Mouse (Mus musculus) forebrain, embryonic 16.5 days (tissue): ENCODE results near the gene Htr1d. TPM values are rescaled to one million over a fixed set of nuclear protein-coding genes. Genes with fewer than 3 reads are reported as not detected.

Experiments
- ATAC-seq: fragments of 200-750 bp; cut with Nextera tagmentation; 2 replicates; pipeline ENCODE4 v1.8.0; 2017; ENCODE audit warnings: mild to moderate bottlenecking, moderate library complexity
- H3K27ac ChIP-seq: fragments of 300-500 bp; sonication (generic); 2 replicates; pipeline ENCODE4 v1.5.1; 2014; ENCODE audit warnings: low read length, control low read depth
- H3K27me3 ChIP-seq: fragments of 300-500 bp; sonication (generic); replicated peaks from 2 replicates; pipeline ENCODE4 v1.6.1; 2014; ENCODE audit warnings: low read length; ENCODE audit not compliant: control insufficient read depth, insufficient read depth
- H3K36me3 ChIP-seq: fragments of 300-500 bp; sonication (generic); 2 replicates; pipeline ENCODE4 v1.6.1; 2014; ENCODE audit not compliant: control insufficient read depth, insufficient read depth
- H3K4me1 ChIP-seq: fragments of 300-500 bp; sonication (generic); replicated peaks from 2 replicates; pipeline ENCODE4 v1.6.1; 2014; ENCODE audit warnings: low read length; ENCODE audit not compliant: control insufficient read depth, insufficient read depth
- H3K4me2 ChIP-seq: fragments of 300-500 bp; sonication (generic); 2 replicates; pipeline ENCODE4 v1.6.1; 2014; ENCODE audit warnings: mild to moderate bottlenecking, low read length, control low read depth
- H3K4me3 ChIP-seq: fragments of 300-500 bp; sonication (generic); replicated peaks from 2 replicates; pipeline ENCODE4 v1.5.1; 2014; ENCODE audit warnings: mild to moderate bottlenecking, low read length, control low read depth
- H3K9ac ChIP-seq: fragments of 300-500 bp; sonication (generic); replicated peaks from 2 replicates; pipeline ENCODE4 v1.6.1; 2014; ENCODE audit warnings: low read depth, low read length, control low read depth
- H3K9me3 ChIP-seq: fragments of 300-500 bp; sonication (generic); 2 replicates; pipeline ENCODE4 v1.6.1; 2016; ENCODE audit warnings: low read length; ENCODE audit not compliant: control insufficient read depth
- WGBS: fragments of 180-500 bp; shearing (Covaris S2); extraction: QIAGEN DNeasy Blood & Tissue Kit; methylation state at CpG from one replicate; pipeline ENCODE4 v1.1.7; 2014; 5-methylcytosine and 5-hydroxymethylcytosine counted together
- polyA plus RNA-seq: library from polyadenylated mRNA; unstranded; fragments of >200 nt; fragmentation: Nextera tagmentation; extraction: Ambion mirVana; gene quantifications from 2 replicates; pipeline ENCODE4 v1.2.1, GENCODE M21; 2015

The Htr1d gene
- polyA plus RNA-seq, 1 experiment from 2014 or later, result 1.2 TPM

DNA sequence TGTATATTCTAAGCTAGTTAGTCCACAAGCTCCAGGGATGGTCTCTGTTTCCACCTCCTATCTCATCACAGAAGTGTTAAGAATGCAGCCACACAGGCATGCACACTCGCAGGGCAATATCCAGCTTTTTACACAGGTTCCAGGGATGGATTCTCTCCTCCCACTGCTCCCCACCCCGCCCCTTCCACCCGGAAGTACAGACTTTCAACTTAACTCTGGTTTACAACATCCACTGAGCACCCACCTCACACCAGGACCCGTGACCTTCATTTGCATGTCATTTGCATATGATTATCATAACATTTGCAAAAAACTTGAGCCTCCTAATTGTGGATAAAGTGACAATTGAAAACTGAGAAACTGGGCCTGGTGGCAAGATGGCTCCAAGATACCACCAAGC lies 21.2 kb downstream of the Htr1d start:
- 66% methylated on average over 4 of the region's 4 CpGs for WGBS
- Histone ChIP-seq H3K4me2 (no peak overlapping the region), H3K27ac (no peak overlapping the region), H3K36me3 (no peaks in the 10 kb centered on the region), H3K4me1 (no peaks in the 10 kb centered on the region), H3K4me3 (no peak overlapping the region), H3K27me3 (no peaks in the 10 kb centered on the region), H3K9ac (no peak overlapping the region), H3K9me3 (no peaks in the 10 kb centered on the region)
- no peak for ATAC-seq

DNA sequence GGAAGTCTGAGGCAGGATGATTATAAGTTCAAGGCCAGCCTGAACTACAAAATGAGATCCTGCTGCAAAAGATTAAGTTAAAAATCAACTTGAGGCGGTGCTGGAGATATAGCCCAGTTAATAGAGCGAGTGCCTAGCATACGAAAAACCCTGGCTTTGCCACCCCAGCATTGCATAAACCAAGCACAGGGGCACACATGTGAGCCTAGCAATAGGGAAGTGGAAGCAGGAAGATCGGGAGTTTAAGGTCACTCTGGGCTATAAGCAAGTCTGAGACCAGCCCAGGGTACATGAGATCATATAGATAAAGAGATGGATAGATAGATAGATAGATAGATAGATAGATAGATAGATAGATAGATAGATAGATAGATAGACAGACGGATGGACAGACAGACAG lies 26.5 kb downstream of the Htr1d start:
- Histone ChIP-seq H3K27me3 (no peaks in the 10 kb centered on the region), H3K9ac (no peak overlapping the region)
- WGBS, result 92% methylated on average over 5 of the region's 5 CpGs

DNA sequence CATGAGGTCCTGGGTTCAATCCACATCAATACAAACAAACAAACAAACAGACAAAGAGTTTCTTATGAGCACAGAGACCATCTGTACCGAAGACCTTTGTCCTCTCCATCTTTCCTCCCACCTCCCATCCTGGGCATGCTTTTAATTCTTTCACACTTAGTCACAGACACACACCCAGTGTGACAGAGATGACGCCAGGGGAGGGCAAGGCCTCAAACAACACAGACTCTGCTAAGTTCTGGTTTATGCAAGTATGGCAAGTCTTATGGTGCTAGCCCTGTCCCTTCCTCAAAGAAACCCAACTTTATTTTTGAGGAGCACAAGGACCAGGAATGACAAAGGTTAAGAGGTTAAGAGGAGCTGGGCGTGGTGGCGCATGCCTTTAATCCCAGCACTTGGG lies 26.9 kb downstream of the Htr1d start:
- Histone ChIP-seq H3K4me1 (no peaks in the 10 kb centered on the region), H3K4me2 (no peak overlapping the region), H3K27ac (no peak overlapping the region), H3K9ac (no peak overlapping the region), H3K36me3 (no peaks in the 10 kb centered on the region), H3K4me3 (no peak overlapping the region), H3K27me3 (no peaks in the 10 kb centered on the region), H3K9me3 (no peaks in the 10 kb centered on the region)
- ATAC-seq, result no peak
- WGBS, result 83% methylated on average over 4 of the region's 4 CpGs

More for the DNA sequence above, 26.5 kb downstream of the Htr1d start:
- Histone ChIP-seq H3K27ac (no peak overlapping the region), H3K36me3 (no peaks in the 10 kb centered on the region), H3K4me1 (no peaks in the 10 kb centered on the region), H3K4me3 (no peak overlapping the region), H3K4me2 (no peak overlapping the region), H3K9me3 (no peaks in the 10 kb centered on the region)
- ATAC-seq, result no peak

DNA sequence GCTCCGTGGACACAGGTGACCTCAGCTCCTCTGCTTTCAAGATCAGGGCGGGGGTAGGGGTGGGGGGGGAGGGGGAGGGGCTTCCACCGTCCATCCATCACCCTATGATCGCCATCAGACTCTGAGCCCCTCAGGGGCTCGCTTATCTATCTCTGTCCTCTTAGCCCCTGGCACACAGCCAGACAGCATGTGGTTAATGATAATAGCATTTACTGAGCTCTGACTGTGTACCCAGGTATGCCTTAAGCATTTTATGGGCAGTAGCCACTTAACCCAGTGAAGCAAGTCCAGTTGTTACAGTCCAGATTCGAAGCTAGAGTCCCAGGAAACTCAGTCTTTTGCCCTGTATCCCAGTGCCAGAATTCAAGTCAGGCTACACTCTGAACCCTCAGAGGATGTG lies 28.2 kb downstream of the Htr1d start:
- WGBS, result 25% methylated on average over 6 of the region's 6 CpGs
- no peaks in the 10 kb centered on the region for H3K4me1 ChIP-seq
- no peak overlapping the region for H3K27ac ChIP-seq
- no peak for ATAC-seq
- H3K4me2 ChIP-seq, result no peak overlapping the region
- no peak overlapping the region for H3K9ac ChIP-seq
- H3K4me3 ChIP-seq, result no peak overlapping the region
- no peaks in the 10 kb centered on the region for H3K27me3 ChIP-seq
- H3K36me3 ChIP-seq, result no peaks in the 10 kb centered on the region
- no peaks in the 10 kb centered on the region for H3K9me3 ChIP-seq

DNA sequence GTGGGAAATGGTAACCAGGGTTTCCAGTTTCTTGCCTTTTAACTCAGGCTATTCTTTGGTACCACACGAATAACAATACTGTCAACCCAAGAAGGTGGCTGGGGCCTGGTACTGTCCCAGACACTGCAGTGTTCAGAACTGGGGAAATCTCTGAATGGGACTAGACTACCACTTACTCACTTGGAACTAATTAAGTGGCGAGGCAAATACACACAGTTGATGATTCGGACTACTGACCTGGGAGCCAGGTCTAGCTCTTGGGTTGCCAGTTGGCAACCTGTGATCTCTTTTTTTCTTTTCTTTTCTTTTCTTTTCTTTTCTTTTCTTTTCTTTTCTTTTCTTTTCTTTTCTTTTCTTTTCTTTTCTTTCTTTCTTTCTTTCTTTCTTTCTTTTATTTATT lies 29.0 kb downstream of the Htr1d start:
- ATAC-seq, result no peak
- WGBS, result 74% methylated on average over 3 of the region's 3 CpGs
- Histone ChIP-seq H3K27ac (no peak overlapping the region), H3K4me2 (no peak overlapping the region), H3K36me3 (no peaks in the 10 kb centered on the region), H3K9me3 (no peaks in the 10 kb centered on the region), H3K4me3 (no peak overlapping the region), H3K27me3 (no peaks in the 10 kb centered on the region), H3K4me1 (no peaks in the 10 kb centered on the region), H3K9ac (no peak overlapping the region)

DNA sequence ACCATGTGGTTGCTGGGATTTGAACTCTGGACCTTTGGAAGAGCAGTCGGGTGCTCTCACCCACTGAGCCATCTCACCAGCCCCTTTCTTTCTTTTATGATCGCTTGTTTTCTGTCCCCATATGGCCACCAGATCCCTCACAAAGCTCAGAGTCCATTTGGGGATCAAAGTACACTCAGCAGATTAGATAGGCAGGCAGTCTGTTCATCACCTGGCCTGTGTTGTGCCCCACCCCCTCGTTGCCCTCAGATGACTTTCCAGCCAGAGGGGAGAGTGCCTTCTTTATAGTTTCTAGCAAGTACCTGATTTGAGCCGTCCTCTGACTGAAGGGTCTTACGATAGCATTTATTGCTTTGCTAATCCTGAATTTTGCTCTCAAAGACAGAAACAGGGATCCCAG lies 29.5 kb downstream of the Htr1d start:
- Histone ChIP-seq H3K27me3 (no peaks in the 10 kb centered on the region), H3K4me2 (no peak overlapping the region), H3K4me1 (no peaks in the 10 kb centered on the region), H3K9me3 (no peaks in the 10 kb centered on the region), H3K36me3 (no peaks in the 10 kb centered on the region), H3K9ac (no peak overlapping the region), H3K27ac (no peak overlapping the region), H3K4me3 (no peak overlapping the region)
- WGBS, result 77% methylated on average over 5 of the region's 5 CpGs
- ATAC-seq, result no peak

DNA sequence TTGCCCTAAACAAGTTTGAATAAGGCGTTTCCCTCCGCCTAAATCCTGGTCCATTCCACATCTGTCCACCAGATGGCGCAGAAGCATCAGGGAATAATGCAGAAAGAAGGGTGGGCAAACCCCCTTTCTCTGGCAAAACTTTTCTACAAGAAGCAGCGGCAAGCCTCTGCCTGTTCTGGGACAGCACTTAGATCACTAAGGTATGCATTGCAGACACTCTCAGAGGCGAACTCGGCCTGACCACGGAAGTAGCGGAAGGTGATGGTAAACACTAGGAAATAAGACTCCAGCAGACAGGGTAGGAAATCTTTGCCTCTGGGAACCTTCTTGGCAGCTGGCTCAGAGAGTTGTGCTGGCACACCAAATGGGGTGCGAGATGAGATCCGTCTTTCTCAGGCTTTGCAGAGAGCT lies 31.5 kb downstream of the Htr1d start:
- Histone ChIP-seq H3K27ac (no peak overlapping the region), H3K4me2 (no peak overlapping the region), H3K4me3 (no peak overlapping the region), H3K27me3 (no peaks in the 10 kb centered on the region), H3K4me1 (no peaks in the 10 kb centered on the region), H3K9ac (no peak overlapping the region), H3K36me3 (no peaks in the 10 kb centered on the region), H3K9me3 (no peaks in the 10 kb centered on the region)
- whole genome bisulfite sequencing, result 10% methylated on average over 10 of the region's 10 CpGs
- no peak for ATAC-seq

DNA sequence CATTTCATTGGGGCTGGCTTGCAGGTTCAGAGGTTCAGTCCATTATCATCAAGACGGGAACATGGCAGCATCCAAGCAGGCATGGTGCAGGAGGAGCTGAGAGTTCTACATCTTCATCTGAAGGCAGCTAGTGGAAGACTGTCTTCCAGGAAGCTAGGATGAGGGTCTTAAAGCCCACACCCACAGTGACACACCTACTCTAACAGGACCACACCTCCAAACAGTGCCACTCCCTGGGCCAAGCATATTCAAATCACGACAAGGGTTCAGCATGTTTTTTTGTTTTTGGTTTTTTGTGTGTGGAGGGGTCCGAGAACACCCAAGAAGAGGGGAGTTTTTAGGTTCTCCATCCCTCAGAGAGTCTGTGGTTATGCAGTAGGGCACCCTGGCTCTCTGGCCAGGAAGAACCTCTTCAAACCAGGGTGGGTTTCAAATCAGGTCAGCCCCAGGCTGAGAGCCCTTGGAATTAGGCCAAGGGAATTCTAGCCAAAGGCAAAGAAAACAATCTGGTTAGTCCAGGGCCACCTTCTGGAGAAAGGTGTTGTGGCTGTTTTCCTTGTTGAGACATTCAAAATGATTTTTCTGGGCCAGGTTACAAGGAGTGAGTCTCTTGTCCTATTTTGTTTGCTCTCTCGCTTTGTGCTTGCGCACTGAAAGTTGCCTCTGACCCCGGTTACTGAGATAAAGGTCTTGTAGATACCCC lies 33.3 kb downstream of the Htr1d start:
- Histone ChIP-seq H3K4me3 (no peak overlapping the region), H3K9ac (no peak overlapping the region), H3K4me2 (no peak overlapping the region), H3K4me1 (peaks cover 1% of the 10 kb centered on the region), H3K9me3 (no peaks in the 10 kb centered on the region), H3K27ac (no peak overlapping the region), H3K36me3 (no peaks in the 10 kb centered on the region), H3K27me3 (peaks cover 7% of the 10 kb centered on the region; the same call in 1 of the 2 replicates)
- ATAC-seq, result no peak
- WGBS, result 91% methylated on average over 6 of the region's 6 CpGs

DNA sequence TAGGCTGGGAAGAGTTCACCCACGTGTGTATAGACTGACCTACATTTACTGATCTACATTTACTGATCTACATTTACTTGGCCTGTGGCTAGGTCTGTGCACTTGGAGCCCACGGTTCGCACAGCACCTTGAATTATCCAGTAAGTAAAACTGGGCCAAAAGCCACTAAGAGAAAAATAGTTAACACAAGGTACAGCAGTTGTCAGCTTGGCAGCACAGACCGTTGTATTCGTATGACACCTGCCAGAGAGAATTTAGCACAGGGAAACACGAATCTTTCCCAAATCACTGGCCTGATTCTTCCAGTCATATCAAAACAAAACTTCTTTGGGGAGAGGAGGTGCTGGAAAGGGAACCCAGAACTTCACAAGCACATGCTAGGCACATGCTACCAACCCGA lies 35.0 kb downstream of the Htr1d start:
- ATAC-seq, result no peak
- WGBS, result 69% methylated on average over 7 of the region's 7 CpGs
- H3K9ac ChIP-seq, result no peak overlapping the region
- no peaks in the 10 kb centered on the region for H3K36me3 ChIP-seq
- no peak overlapping the region for H3K27ac ChIP-seq
- H3K9me3 ChIP-seq, result no peaks in the 10 kb centered on the region
- H3K4me1 ChIP-seq, result peaks cover 10% of the 10 kb centered on the region
- no peak overlapping the region for H3K4me3 ChIP-seq
- H3K27me3 ChIP-seq, result peaks cover 14% of the 10 kb centered on the region
- no peak overlapping the region for H3K4me2 ChIP-seq

DNA sequence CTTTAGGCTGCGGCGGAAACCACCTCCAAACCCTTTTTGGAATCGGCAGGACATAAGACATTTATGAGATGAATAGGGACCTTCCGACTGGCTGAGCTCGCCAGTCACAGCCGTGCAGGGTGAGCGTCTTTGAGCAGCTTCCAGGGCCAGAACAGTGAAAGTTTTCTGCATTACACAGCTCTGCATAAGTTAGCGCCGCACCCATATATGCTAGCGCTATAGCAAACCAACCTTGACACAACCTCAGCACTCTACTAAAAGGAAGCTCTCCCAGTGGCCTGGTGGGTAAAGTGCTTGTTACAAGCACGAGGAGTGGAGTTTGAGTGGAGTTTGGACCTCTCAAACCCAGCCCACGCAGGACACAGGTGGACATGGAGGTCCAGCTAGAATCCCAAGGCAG lies 35.9 kb downstream of the Htr1d start:
- ATAC-seq, result no peak
- Histone ChIP-seq H3K4me3 (no peak overlapping the region), H3K27me3 (peaks cover 22% of the 10 kb centered on the region), H3K4me1 (peaks cover 11% of the 10 kb centered on the region), H3K36me3 (no peaks in the 10 kb centered on the region), H3K9ac (no peak overlapping the region), H3K9me3 (no peaks in the 10 kb centered on the region), H3K27ac (no peak overlapping the region), H3K4me2 (no peak overlapping the region)
- 55% methylated on average over 12 of the region's 12 CpGs for WGBS
